Mouse (Mus musculus): ENCODE results near the gene Try5.

DNA sequence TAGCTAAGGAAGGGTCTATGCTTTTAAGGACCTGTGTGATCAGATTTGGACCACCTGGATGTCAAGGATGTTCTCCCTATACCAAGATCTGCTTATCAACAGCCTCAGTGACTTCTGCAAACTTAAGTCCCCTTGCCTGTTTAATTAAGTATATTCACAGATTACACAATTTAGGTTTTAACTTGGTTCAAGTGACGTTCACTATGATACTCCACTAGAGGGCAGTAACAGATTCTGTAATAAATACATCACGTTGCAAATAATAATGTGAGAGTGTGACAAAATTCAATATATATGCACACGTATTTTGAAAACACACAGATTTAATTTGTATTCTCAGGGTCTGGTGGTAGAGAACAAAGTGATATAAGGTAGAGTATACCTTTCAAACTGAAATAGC, 53.8 kb downstream of the Try5 start:
- TF ChIP-seq GATA1 (IDR thresholded peaks at IDR 0.05; ENCODE audit: low read length), result no peak
- TF ChIP-seq TAL1 (IDR thresholded peaks at IDR 0.05; ENCODE audit: low read length), result no peak

Measured in erythroblast, embryonic 14.5 days (primary cell).